Mouse (Mus musculus): ENCODE results near the gene Msl2. TPM values are rescaled to one million over a fixed set of nuclear protein-coding genes. Genes with fewer than 3 reads are reported as not detected.

The Msl2 gene
- polyA plus RNA-seq (2012; rRNA removed) = 8.7 and 13.5 TPM in 2 replicates

DNA sequence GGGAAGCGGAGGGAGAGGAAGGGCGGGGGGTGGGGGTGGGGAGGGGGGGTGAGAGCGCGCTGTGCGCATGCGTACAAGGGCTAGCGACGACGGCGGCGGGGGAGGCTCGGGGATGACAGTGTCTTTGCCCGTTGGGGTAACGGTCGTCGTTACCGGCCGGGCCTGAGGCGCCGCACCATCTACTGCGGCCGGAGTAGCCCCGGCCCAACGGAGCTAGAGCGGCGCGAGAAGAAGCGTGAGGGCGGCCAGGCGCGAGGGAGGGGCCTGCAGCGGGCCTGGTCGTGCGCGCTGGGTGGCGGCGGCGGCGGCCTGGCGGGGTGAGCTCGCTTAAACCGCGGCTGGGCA is at the start of gene Msl2:
Gene Msl2 (plus strand): TSS at position 115 of the 345 bp plus-strand sequence.

DNA sequence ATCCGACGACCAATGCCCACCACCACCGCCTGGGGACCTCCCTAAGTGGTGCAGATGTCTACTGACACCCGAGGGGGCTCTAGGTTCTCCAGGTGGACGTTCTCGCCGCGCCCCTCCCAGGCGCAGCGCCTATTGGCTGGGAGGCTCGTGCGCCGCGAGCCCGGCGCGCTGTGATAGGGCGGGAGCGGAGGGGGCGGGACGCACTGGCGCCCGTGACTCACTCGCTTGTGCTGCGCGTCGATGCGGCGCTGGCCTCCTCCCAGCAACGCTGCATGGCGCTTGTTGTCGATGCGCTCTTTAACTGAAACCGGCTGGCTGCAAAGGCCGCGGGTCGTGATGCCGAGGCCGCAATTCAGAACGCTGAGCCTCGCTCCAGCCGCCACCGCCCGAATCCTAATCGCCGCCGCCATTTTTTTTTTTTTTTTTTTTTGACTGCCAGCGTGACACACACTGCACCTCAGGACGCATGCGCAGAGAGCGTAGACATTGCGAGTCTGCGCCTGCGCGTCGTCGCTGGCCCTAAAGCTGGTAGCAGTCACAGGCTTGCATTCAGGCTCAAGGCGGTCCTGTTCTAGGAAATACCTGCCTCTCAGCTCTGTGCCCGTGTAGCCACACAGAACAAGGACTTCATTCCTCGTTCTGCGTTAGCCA is 39.3 kb upstream of the Msl2 start, which contains the start of gene Pccb:
Gene Pccb (minus strand): TSS at position 451 of the 651 bp plus-strand sequence.

Other genes starting within 250 kb of the Msl2 start
- 32.4 and 33.5 TPM in 2 replicates for gene Pccb, start 39.2 kb upstream of the Msl2 start, polyA plus RNA-seq (2012; rRNA removed)
- 0.53 and 0.66 TPM in 2 replicates for gene Ppp2r3a, start 177.7 kb downstream of the Msl2 start, polyA plus RNA-seq (2012; rRNA removed)

All from stomach, adult 2 months (tissue).